Mouse (Mus musculus) lung, postnatal 0 days (tissue): ENCODE measurements around the gene Hvcn1. TPM values are rescaled to one million over a fixed set of nuclear protein-coding genes. Genes with fewer than 3 reads are reported as not detected.
A peak's percentile ranks its signal among the peaks of the same experiment; 100 is the strongest.
"Not testable (repeated sequence)": the region's sequence is repeated elsewhere in the genome, so short reads cannot be mapped to it uniquely, and the experiment has no call there.

ENCODE experiments used
- ATAC-seq: fragments of 200-750 bp; cut with Nextera tagmentation; 2 replicates; pipeline ENCODE4 v1.8.0; 2017; ENCODE audit warnings: moderate library complexity
- DNase-seq: peaks from one replicate; pipeline ENCODE4 v3.0.0-alpha.2; 2016; ENCODE audit warnings: low spot score
- H3K27ac ChIP-seq: fragments of 300-500 bp; sonication (generic); 2 replicates; pipeline ENCODE4 v1.5.1; 2014; ENCODE audit warnings: antibody characterized with exemption, mild to moderate bottlenecking, low read length, mixed read lengths
- H3K27me3 ChIP-seq: fragments of 300-500 bp; sonication (generic); replicated peaks from 2 replicates; pipeline ENCODE4 v1.6.1; 2014; ENCODE audit warnings: low read length, mixed read lengths; ENCODE audit not compliant: insufficient read depth
- H3K36me3 ChIP-seq: fragments of 300-500 bp; sonication (generic); 2 replicates; pipeline ENCODE4 v1.6.1; 2014; ENCODE audit warnings: low read length, mixed read lengths; ENCODE audit not compliant: insufficient read depth
- H3K4me1 ChIP-seq: fragments of 300-500 bp; sonication (generic); 2 replicates; pipeline ENCODE4 v1.6.1; 2014; ENCODE audit warnings: antibody characterized with exemption, low read depth, low read length, mixed read lengths; ENCODE audit not compliant: insufficient read depth
- H3K4me2 ChIP-seq: fragments of 300-500 bp; sonication (generic); replicated peaks from 2 replicates; pipeline ENCODE4 v1.6.1; 2014; ENCODE audit warnings: low read depth, mild to moderate bottlenecking, low read length, moderate library complexity, mixed read lengths
- H3K4me3 ChIP-seq: fragments of 300-500 bp; sonication (generic); 2 replicates; pipeline ENCODE4 v1.5.1; 2014; ENCODE audit warnings: low read depth, low read length
- H3K9ac ChIP-seq: fragments of 300-500 bp; sonication (generic); replicated peaks from 2 replicates; pipeline ENCODE4 v1.6.1; 2014; ENCODE audit warnings: low read depth, mild to moderate bottlenecking
- H3K9me3 ChIP-seq: fragments of 300-500 bp; sonication (generic); 2 replicates; pipeline ENCODE4 v1.6.1; 2016; ENCODE audit warnings: low read length, mixed read lengths
- CTCF ChIP-seq: IDR thresholded peaks from 2 replicates; pipeline ENCODE4 v1.5.1; 2016; ENCODE audit warnings: antibody characterized with exemption, mild to moderate bottlenecking
- EP300 ChIP-seq: IDR thresholded peaks from 2 replicates; pipeline ENCODE4 v1.6.1; 2016; ENCODE audit warnings: antibody characterized with exemption, mild to moderate bottlenecking, control low read depth
- WGBS: fragments of 180-500 bp; shearing (Covaris S2); extraction: QIAGEN DNeasy Blood & Tissue Kit; methylation state at CpG from one replicate; pipeline ENCODE4 v1.1.7; 2014; 5-methylcytosine and 5-hydroxymethylcytosine counted together
- polyA plus RNA-seq: library from polyadenylated mRNA; unstranded; fragments of >200 nt; fragmentation: Nextera tagmentation; extraction: Ambion mirVana; gene quantifications from 2 replicates; pipeline ENCODE4 v1.2.1, GENCODE M21; 2015

The Hvcn1 gene
- polyA plus RNA-seq, 1 experiment from 2014 or later: 3.7 TPM

DNA sequence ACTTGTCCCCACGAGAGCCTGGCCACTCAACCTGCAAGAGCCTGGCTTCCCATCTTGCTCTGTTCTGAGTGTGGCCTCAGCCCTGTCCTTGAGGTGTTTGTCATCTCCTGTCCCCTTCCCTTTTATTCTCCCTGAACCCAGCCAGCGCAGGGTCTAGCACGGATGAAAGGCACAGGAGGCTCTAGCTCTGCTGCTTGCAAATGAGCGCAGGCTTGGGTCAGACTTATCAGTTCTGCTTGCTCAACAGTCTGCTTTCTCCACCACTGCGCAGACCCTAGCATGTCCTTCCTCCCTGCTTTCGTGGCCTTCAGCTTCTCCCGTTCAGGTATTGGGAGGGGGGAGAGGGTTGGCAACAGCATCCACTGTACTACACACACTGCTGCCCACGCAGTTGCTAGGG is 5.5 kb downstream of the Hvcn1 start:
- TF ChIP-seq CTCF (no peak), EP300 (no peak)
- 74% methylated on average over 8 of the region's 8 CpGs for WGBS
- ATAC-seq: no peak

DNA sequence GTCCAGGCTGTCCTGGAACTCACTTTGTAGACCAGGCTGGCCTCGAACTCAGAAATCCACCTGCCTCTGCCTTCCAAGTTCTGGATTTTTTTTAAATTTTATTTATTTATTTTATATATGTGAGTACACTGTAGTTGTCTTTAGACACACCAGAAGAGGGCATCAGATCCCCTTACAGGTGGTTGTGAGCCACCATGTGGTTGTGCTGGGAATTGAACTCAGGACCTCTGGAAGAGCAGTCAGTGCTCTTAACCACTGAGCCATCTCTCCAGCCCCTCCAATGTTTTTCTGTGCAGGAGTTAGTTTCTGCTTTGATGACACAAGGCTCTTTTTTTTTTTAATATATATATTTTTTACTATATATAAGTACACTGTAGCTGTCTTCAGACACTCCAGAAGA is 6.2 kb downstream of the Hvcn1 start:
- not testable (repeated sequence) for H3K36me3 ChIP-seq, H3K4me1 ChIP-seq, ATAC-seq, DNase-seq, H3K27me3 ChIP-seq, H3K4me2 ChIP-seq, H3K4me3 ChIP-seq, H3K27ac ChIP-seq, H3K9me3 ChIP-seq, H3K9ac ChIP-seq
- 89% methylated on average over 1 of the region's 1 CpGs for WGBS
- peak; percentile 27; the same call in 1 of the 2 replicates for TF ChIP-seq CTCF

More for the DNA sequence above, 5.5 kb downstream of the Hvcn1 start:
- Histone ChIP-seq H3K9me3 (no peaks in the 10 kb centered on the region), H3K27ac (no peak overlapping the region), H3K36me3 (no peaks in the 10 kb centered on the region), H3K4me1 (0 out of 2 replicates have a peak, but pooled peaks cover 3% of the 10 kb centered on the region), H3K27me3 (no peaks in the 10 kb centered on the region), H3K4me3 (no peak overlapping the region), H3K4me2 (no peak overlapping the region), H3K9ac (no peak overlapping the region)
- DNase-seq: no peak

DNA sequence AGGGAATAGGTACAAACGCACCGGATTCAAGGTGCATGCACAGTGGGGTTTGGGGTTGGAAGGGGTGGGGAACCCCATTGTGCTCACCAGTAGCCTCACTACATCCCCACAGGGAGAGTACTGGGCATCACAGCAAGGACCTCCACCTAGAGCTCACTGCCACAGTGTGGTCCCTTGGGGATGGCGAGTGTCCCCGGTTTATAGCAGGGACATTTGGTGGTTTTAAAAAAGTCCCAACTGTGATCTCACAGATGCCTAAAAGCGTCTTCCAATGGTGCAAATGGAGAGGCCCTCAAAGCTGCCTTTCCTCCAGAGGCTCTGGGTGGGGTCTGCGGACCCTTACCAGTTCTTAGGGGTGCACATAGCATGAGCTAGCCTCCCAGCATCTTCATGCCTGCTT is 7.3 kb downstream of the Hvcn1 start:
- Histone ChIP-seq H3K9ac (no peak overlapping the region), H3K36me3 (no peaks in the 10 kb centered on the region), H3K4me3 (no peak overlapping the region), H3K4me1 (0 out of 2 replicates have a peak, but pooled peaks cover 3% of the 10 kb centered on the region), H3K27ac (no peak overlapping the region), H3K9me3 (no peaks in the 10 kb centered on the region), H3K27me3 (no peaks in the 10 kb centered on the region), H3K4me2 (no peak overlapping the region)
- DNase-seq (no peak), ATAC-seq (no peak)
- 91% methylated on average over 6 of the region's 6 CpGs for WGBS
- no peak for TF ChIP-seq EP300

DNA sequence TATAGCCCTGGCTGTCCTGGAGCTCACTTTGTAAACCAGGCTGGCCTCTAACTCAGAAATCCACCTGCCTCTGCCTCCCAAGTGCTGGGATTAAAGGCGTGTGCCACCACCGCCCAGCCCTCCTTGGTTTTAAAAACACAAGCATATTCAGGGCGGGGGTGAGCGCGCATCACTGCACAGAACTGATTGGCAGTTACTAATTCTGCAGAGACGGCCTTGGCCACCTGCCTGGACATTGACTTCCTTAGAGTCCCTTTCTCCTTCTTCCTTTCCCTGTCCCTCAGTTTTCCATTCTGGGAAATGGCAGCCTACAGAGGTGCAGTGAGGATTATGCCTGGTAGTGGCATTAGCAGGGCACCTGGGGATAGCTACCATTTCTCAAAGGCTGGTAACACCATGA is 11.0 kb downstream of the Hvcn1 start:
- ATAC-seq: no peak
- no peaks in the 10 kb centered on the region for H3K27me3 ChIP-seq

DNA sequence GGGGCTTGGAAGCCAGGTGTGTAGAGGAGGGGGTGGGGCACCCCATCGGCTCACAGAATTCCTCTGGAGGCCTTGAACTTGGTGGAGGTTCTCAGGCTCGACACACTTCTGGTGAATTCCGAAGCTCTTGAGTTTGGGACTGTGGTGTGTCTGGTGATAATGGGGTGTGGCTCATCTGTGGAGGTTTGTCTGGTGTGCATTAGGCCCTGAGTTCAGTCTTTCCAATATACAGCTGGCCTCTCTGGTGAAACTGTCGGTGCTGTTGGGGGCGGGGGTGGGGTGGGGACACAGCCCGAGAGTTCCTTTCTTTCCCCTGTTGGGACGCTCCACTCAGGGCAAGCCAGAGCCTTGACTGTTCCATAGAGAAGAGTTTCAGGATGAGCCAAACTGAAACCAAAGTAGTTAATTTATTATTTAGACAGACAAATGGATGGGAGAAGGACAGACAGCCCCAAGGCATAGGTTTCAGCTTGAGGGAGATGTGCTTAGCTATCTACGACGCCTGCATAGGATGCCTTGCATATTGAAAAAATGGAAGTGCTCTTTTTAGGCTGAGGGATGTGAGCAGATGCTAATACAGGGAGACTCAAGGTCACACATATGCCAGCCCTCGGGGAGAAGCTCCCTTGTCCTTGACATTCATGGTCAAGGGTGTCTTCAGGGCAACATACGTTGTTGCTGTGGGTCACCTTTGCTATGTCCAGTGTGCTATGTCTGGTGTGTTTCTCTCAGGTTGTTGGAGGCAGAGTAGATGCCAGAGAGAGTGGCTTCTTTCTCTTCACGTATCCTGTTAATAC is 11.7 kb downstream of the Hvcn1 start:
- DNase-seq: no peak
- WGBS: 79% methylated on average over 12 of the region's 12 CpGs
- no peaks in the 10 kb centered on the region for H3K4me1 ChIP-seq
- H3K9me3 ChIP-seq: no peaks in the 10 kb centered on the region
- TF ChIP-seq CTCF (no peak), EP300 (no peak)
- ATAC-seq: no peak
- no peak overlapping the region for H3K9ac ChIP-seq
- H3K27me3 ChIP-seq: no peaks in the 10 kb centered on the region
- H3K36me3 ChIP-seq: no peaks in the 10 kb centered on the region
- no peak overlapping the region for H3K4me2 ChIP-seq
- no peak overlapping the region for H3K27ac ChIP-seq
- H3K4me3 ChIP-seq: no peak overlapping the region

More for the DNA sequence above, 11.0 kb downstream of the Hvcn1 start:
- 94% methylated on average over 6 of the region's 6 CpGs for whole genome bisulfite sequencing
- H3K4me3 ChIP-seq: no peak overlapping the region
- H3K27ac ChIP-seq: no peak overlapping the region
- H3K4me2 ChIP-seq: no peak overlapping the region
- no peak overlapping the region for H3K9ac ChIP-seq
- H3K36me3 ChIP-seq: no peaks in the 10 kb centered on the region
- H3K9me3 ChIP-seq: no peaks in the 10 kb centered on the region
- TF ChIP-seq CTCF: no peak
- no peak for TF ChIP-seq EP300
- no peak for DNase-seq
- H3K4me1 ChIP-seq: no peaks in the 10 kb centered on the region

DNA sequence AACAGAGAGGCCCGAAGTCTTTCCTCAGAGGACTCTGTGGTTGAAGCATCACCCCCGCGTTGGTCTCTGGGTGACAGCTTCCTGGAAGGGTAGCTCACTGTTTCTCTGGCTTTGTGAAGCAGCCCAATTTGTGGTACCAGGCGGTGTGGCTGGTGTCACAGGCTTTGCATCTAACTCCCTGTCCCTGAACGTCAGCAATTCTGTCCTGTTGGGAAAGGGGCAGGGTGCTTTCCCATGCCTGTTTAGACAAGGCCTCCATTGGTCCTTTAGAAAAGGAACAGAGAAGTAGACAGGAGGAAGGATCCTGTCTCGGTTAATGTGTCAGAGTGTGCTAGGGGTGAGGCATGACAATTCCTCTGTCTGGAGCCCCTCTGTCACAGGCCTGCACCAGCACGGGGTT is 12.3 kb downstream of the Hvcn1 start:
- ATAC-seq (no peak), DNase-seq (peak; percentile 6)
- H3K9me3 ChIP-seq: no peaks in the 10 kb centered on the region
- no peak overlapping the region for H3K9ac ChIP-seq
- WGBS: 78% methylated on average over 7 of the region's 7 CpGs
- H3K27ac ChIP-seq: no peak overlapping the region
- no peak overlapping the region for H3K4me2 ChIP-seq
- H3K36me3 ChIP-seq: no peaks in the 10 kb centered on the region
- H3K27me3 ChIP-seq: no peaks in the 10 kb centered on the region
- H3K4me1 ChIP-seq: no peaks in the 10 kb centered on the region
- no peak for TF ChIP-seq EP300
- no peak for TF ChIP-seq CTCF
- H3K4me3 ChIP-seq: no peak overlapping the region
